Mouse (Mus musculus) testis, adult 2 months (tissue): ENCODE data around the gene Oas2.
A peak's percentile ranks its signal among the peaks of the same experiment; 100 is the strongest.

Source experiments
- CTCF ChIP-seq: fragments of 200-500 bp; IDR thresholded peaks from 2 replicates; pipeline ENCODE4 v1.5.1; 2012; ENCODE audit warnings: low read depth, mild to moderate bottlenecking, inconsistent platforms, low read length, moderate library complexity; ENCODE audit not compliant: control insufficient read depth, insufficient read depth, insufficient replicate concordance
- POLR2A ChIP-seq: fragments of 200-500 bp; IDR thresholded peaks from 2 replicates; pipeline ENCODE4 v1.6.1; 2012; ENCODE audit warnings: low read depth, mild to moderate bottlenecking, inconsistent platforms, low read length, moderate library complexity; ENCODE audit not compliant: control insufficient read depth

- TF ChIP-seq CTCF (peak; percentile 94), POLR2A (no peak)
Observed at GRCm38 (mm10) chr5:120714314-120714713, 35.3 kb downstream of the Oas2 start.
